ENCODE assay signal across 21 mouse cellular contexts in genomic region chr1:82234616-82235015, GRCm38 (mm10). TPM values are rescaled to one million over a fixed set of nuclear protein-coding genes. Genes with fewer than 3 reads are reported as not detected.
"Had no signal": no experiment of that assay in that cellular context is flagged by ENCODE, and none has a peak within 500 bp of the region (broad histone marks: within the 10 kb centered on the region; RNA-seq: fewer than 3 reads in every experiment).

No protein-coding gene starts in this region.

- H3K4me1 ChIP-seq: megakaryocyte, embryonic 14.5 days; midbrain, embryonic 13.5 days; midbrain, embryonic 15.5 days; neural tube, embryonic 13.5 days; neural tube, embryonic 15.5 days had no signal

- H3K9me3 ChIP-seq: megakaryocyte, embryonic 14.5 days; midbrain, embryonic 13.5 days; midbrain, embryonic 15.5 days; neural tube, embryonic 13.5 days; neural tube, embryonic 15.5 days had no signal

- H3K9ac ChIP-seq: lung, embryonic 14.5 days; midbrain, embryonic 13.5 days; midbrain, embryonic 15.5 days; neural tube, embryonic 13.5 days; neural tube, embryonic 15.5 days had no signal

- H3K4me2 ChIP-seq: lung, embryonic 14.5 days; midbrain, embryonic 11.5 days; midbrain, embryonic 13.5 days; midbrain, embryonic 15.5 days; neural tube, embryonic 13.5 days; neural tube, embryonic 15.5 days had no signal

- H3K27me3 ChIP-seq: megakaryocyte, embryonic 14.5 days; midbrain, embryonic 13.5 days; midbrain, embryonic 15.5 days; neural tube, embryonic 13.5 days; neural tube, embryonic 15.5 days had no signal

- H3K4me3 ChIP-seq: megakaryocyte, embryonic 14.5 days; midbrain, embryonic 13.5 days; midbrain, embryonic 15.5 days; myocyte; neural tube, embryonic 13.5 days; neural tube, embryonic 15.5 days had no signal

- DNase-seq: lung, adult 18-20 months; lung, embryonic 14.5 days; lung, postnatal 10 days; lung, postnatal 4 days; retina, postnatal 1 day; right cerebral cortex, adult 18-20 months; right cerebral cortex, postnatal 25 days; right cerebral cortex, postnatal 4 days; spleen, adult 18-20 months; thymus, adult 18-20 months; thymus, postnatal 25 days; thymus, postnatal 4 days had no signal

- H3K27ac ChIP-seq: midbrain, embryonic 13.5 days; midbrain, embryonic 15.5 days; neural tube, embryonic 13.5 days; neural tube, embryonic 15.5 days had no signal

- ATAC-seq: midbrain, embryonic 13.5 days; midbrain, embryonic 15.5 days had no signal

- H3K36me3 ChIP-seq: midbrain, embryonic 15.5 days had no signal

RNA-seq across cellular contexts. Expression of gene Gm9747, which starts 1.7 kb away (rescaled TPM):
- total RNA-seq: midbrain, postnatal 0 days had no signal
- polyA plus RNA-seq: small intestine, adult 2 months had no signal
